Mouse (Mus musculus) midbrain, embryonic 11.5 days (tissue): ENCODE measurements around the gene Cdhr2. TPM values are rescaled to one million over a fixed set of nuclear protein-coding genes. Genes with fewer than 3 reads are reported as not detected.

Experiments used
- ATAC-seq: fragments of 200-750 bp; cut with Nextera tagmentation; 2 replicates; pipeline ENCODE4 v1.8.0; 2017; ENCODE audit warnings: moderate TSS enrichment, moderate library complexity; ENCODE audit not compliant: low FRiP score
- DNase-seq: peaks from one replicate; pipeline ENCODE4 v3.0.0; 2015; ENCODE audit warnings: low spot score; ENCODE audit errors: missing footprints
- H3K27ac ChIP-seq: fragments of 300-500 bp; sonication (generic); 2 replicates; pipeline ENCODE4 v1.5.1; 2014; ENCODE audit warnings: low read depth, low read length
- H3K27me3 ChIP-seq: fragments of 300-500 bp; sonication (generic); 2 replicates; pipeline ENCODE4 v1.6.1; 2014; ENCODE audit warnings: mild to moderate bottlenecking, low read length, moderate library complexity, mixed read lengths; ENCODE audit not compliant: control insufficient read depth, insufficient read depth
- H3K36me3 ChIP-seq: fragments of 300-500 bp; sonication (generic); 2 replicates; pipeline ENCODE4 v1.6.1; 2014; ENCODE audit warnings: mild to moderate bottlenecking, low read length, moderate library complexity, mixed read lengths; ENCODE audit not compliant: control insufficient read depth, insufficient read depth
- H3K4me1 ChIP-seq: fragments of 300-500 bp; sonication (generic); 2 replicates; pipeline ENCODE4 v1.6.1; 2014; ENCODE audit warnings: low read length; ENCODE audit not compliant: control insufficient read depth, insufficient read depth
- H3K4me2 ChIP-seq: fragments of 300-500 bp; sonication (generic); 2 replicates; pipeline ENCODE4 v1.6.1; 2014; ENCODE audit warnings: mild to moderate bottlenecking, moderate library complexity
- H3K4me3 ChIP-seq: fragments of 300-500 bp; sonication (generic); 2 replicates; pipeline ENCODE4 v1.5.1; 2014; ENCODE audit warnings: low read depth, low read length
- H3K9ac ChIP-seq: fragments of 300-500 bp; sonication (generic); 2 replicates; pipeline ENCODE4 v1.6.1; 2014; ENCODE audit warnings: low read length
- H3K9me3 ChIP-seq: fragments of 300-500 bp; sonication (generic); 2 replicates; pipeline ENCODE4 v1.6.1; 2016; ENCODE audit warnings: low read length; ENCODE audit not compliant: control insufficient read depth
- WGBS: fragments of 180-500 bp; shearing (Covaris S2); extraction: QIAGEN DNeasy Blood & Tissue Kit; methylation state at CpG from one replicate; pipeline ENCODE4 v1.1.7; 2014; 5-methylcytosine and 5-hydroxymethylcytosine counted together
- polyA plus RNA-seq: library from polyadenylated mRNA; unstranded; fragments of >200 nt; fragmentation: Nextera tagmentation; extraction: Ambion mirVana; gene quantifications from 2 replicates; pipeline ENCODE4 v1.2.1, GENCODE M21; 2014

Gene Cdhr2
- polyA plus RNA-seq, 1 experiment from 2014 or later, result not detected

DNA sequence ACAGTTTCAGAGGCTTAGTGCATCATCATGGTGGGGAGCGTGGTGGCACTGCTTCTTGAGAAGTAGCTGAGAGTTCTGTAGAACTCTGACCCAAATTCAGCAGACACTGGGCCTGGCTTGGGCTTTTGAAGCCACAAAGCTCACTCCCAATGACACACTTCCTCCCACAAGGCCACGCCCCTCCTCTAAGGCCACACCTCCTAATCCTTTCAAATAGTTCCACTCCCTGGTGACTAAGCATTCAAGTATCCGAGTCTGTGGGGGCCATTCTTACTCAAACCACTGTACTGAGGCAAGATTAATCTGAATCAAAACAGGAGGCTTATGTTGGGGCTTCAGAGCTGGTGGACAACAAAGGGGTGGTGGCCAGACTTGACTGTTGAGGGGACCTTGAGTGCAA, 9.6 kb downstream of the Cdhr2 start:
- H3K36me3 ChIP-seq, result no peaks in the 10 kb centered on the region
- H3K4me2 ChIP-seq, result no peak overlapping the region
- no peak overlapping the region for H3K4me3 ChIP-seq
- WGBS, result 79% methylated on average over 3 of the region's 3 CpGs
- DNase-seq (no peak), ATAC-seq (no peak)
- H3K9ac ChIP-seq, result no peak overlapping the region
- H3K4me1 ChIP-seq, result no peaks in the 10 kb centered on the region
- no peaks in the 10 kb centered on the region for H3K27me3 ChIP-seq
- no peak overlapping the region for H3K27ac ChIP-seq
- H3K9me3 ChIP-seq, result no peaks in the 10 kb centered on the region

DNA sequence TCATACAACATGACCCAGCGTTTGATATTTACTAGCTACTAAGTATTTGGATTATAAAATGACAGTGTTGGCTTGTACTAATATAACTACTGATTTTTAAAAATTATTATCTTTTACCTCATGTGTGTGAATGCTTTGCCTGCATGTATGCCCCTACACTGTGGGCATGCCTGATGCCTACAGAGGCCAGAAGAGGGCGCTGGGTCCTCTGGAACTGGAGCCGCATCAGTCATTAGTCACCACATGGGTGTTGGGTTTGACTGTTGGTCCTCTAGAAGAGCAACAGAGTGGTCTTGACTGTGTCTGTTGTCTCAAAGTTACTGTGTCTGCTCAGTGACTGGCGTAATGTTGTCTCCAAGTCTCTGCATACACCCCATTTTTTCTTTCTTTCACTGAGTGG, 13.1 kb downstream of the Cdhr2 start:
- Histone ChIP-seq H3K9ac (no peak overlapping the region), H3K4me1 (no peaks in the 10 kb centered on the region), H3K4me3 (no peak overlapping the region), H3K27me3 (no peaks in the 10 kb centered on the region), H3K4me2 (no peak overlapping the region), H3K27ac (no peak overlapping the region), H3K9me3 (no peaks in the 10 kb centered on the region), H3K36me3 (no peaks in the 10 kb centered on the region)
- 41% methylated on average over 4 of the region's 4 CpGs for WGBS
- ATAC-seq, result no peak
- DNase-seq, result no peak

DNA sequence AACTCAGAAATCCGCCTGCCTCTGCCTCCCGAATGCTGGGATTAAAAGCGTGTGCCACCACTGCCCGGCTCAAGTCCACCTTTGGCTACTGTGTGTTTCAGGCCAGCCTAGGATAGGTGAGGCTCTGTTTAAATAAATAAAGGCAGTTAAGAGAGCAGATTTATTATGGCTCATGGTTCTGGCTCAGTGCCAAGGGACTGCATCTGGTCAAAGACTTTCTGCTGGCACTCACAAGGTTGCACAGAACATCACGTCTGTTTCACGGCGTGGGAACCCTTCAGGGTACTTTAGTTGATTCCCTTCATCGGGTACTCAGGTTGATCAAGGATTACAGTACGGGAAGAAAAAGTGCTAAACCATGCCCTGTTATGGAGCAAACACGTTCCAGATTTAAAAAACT, 13.7 kb downstream of the Cdhr2 start:
- Histone ChIP-seq H3K4me1 (no peaks in the 10 kb centered on the region), H3K36me3 (no peaks in the 10 kb centered on the region), H3K4me2 (no peak overlapping the region), H3K27ac (no peak overlapping the region), H3K27me3 (no peaks in the 10 kb centered on the region), H3K4me3 (no peak overlapping the region), H3K9ac (no peak overlapping the region), H3K9me3 (no peaks in the 10 kb centered on the region)
- ATAC-seq (no peak), DNase-seq (no peak)
- WGBS, result 80% methylated on average over 10 of the region's 10 CpGs

DNA sequence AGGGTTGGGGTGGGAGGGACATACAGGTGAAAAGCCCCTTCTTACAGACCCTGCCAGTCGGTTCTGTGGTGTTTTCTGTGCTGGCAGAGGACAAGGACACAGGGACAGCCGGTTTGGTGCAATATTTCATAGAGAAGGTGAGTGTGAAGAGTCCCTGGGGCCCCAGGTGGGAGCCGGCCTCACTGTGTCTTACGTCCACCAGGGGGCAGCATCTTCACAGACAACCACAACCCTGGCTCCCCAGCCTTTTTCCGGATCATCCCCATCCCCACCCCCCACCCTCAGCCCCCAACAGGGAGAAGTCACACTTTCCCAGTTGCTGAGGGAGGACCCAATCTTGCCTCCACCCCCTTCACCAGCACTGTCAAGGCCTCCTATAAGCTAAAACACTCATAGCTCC, 15.7 kb downstream of the Cdhr2 start:
- Histone ChIP-seq H3K9me3 (no peaks in the 10 kb centered on the region), H3K4me2 (no peak overlapping the region), H3K9ac (no peak overlapping the region), H3K27me3 (no peaks in the 10 kb centered on the region), H3K36me3 (no peaks in the 10 kb centered on the region), H3K27ac (no peak overlapping the region), H3K4me3 (no peak overlapping the region), H3K4me1 (no peaks in the 10 kb centered on the region)
- DNase-seq (no peak), ATAC-seq (peak; percentile 38; the same call in 1 of the 2 replicates)
- WGBS, result 2% methylated on average over 5 of the region's 5 CpGs

DNA sequence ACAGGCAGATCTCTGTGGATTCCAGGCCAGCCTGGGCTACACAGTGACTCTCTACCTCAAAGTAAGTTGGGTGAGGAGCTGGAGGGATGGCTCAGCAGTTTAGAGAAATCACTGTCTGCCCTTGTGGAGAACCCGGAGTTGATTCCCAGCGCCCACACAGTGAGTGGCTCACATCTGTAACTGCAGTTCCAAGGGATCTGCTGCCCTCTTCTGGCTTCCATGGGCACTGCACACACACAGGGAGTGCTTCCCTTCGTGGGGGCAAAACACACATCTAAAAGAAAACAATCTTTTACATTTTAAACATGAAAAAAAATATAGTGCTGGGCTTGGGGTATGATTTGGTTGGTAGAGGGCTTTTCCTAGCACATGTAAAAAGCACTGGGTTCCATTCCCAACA, 21.9 kb downstream of the Cdhr2 start:
- Histone ChIP-seq H3K36me3 (no peaks in the 10 kb centered on the region), H3K27me3 (no peaks in the 10 kb centered on the region), H3K4me1 (no peaks in the 10 kb centered on the region), H3K4me2 (no peak overlapping the region), H3K27ac (no peak overlapping the region), H3K9me3 (no peaks in the 10 kb centered on the region), H3K4me3 (no peak overlapping the region), H3K9ac (no peak overlapping the region)
- DNase-seq (no peak), ATAC-seq (no peak)
- WGBS, result 96% methylated on average over 3 of the region's 3 CpGs

DNA sequence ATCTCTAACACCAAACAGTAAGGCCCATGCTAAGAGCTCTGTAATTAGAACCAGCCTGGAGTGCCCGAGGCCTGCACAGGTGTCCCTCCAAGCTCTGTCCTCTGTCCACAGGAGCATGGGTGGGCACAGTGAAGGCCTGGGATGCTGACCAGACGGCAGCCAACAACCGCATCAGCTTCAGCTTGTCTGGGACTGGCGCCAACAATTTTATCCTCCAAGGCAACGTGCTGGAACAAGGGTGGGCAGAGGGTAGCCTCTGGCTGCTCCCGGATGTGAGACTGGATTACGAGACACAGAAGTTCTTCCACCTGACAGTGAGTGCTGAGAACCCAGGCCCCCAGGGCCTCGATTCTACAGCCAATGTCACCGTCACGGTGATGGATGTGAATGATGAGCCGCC, 24.9 kb downstream of the Cdhr2 start:
- Histone ChIP-seq H3K27me3 (no peaks in the 10 kb centered on the region), H3K36me3 (no peaks in the 10 kb centered on the region), H3K4me3 (no peak overlapping the region), H3K9ac (no peak overlapping the region), H3K27ac (no peak overlapping the region), H3K4me1 (no peaks in the 10 kb centered on the region), H3K4me2 (no peak overlapping the region), H3K9me3 (no peaks in the 10 kb centered on the region)
- ATAC-seq (no peak), DNase-seq (no peak)
- 82% methylated on average over 11 of the region's 11 CpGs for WGBS

DNA sequence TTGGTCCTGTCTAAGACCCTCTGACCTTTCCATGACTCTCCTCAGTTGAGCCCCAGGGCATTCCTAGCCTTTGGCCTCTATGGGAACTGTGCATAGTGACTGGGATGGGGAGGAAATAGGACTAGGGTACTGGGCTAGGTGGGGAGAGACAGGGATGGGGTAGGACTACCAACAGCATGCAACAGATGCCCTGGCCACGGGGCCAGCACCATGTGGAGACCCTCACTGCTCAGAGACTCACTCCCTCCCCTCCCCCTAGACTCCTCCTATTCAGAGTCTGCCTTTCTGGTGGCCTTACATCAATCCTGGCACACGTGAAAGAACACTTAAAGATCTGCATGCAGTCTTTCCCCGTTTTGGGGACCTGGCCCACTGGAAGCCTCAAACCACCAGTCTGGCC, 35.7 kb downstream of the Cdhr2 start:
- no peak overlapping the region for H3K9ac ChIP-seq
- 23% methylated on average over 3 of the region's 3 CpGs for WGBS
- H3K27ac ChIP-seq, result no peak overlapping the region
- H3K36me3 ChIP-seq, result no peaks in the 10 kb centered on the region
- peaks cover 6% of the 10 kb centered on the region for H3K4me1 ChIP-seq
- no peak for DNase-seq
- 0 out of 2 replicates have a peak, but pooled peaks have one; percentile 35 for ATAC-seq
- H3K4me3 ChIP-seq, result no peak overlapping the region
- H3K4me2 ChIP-seq, result no peak overlapping the region
- no peaks in the 10 kb centered on the region for H3K9me3 ChIP-seq
- peaks cover 34% of the 10 kb centered on the region for H3K27me3 ChIP-seq

DNA sequence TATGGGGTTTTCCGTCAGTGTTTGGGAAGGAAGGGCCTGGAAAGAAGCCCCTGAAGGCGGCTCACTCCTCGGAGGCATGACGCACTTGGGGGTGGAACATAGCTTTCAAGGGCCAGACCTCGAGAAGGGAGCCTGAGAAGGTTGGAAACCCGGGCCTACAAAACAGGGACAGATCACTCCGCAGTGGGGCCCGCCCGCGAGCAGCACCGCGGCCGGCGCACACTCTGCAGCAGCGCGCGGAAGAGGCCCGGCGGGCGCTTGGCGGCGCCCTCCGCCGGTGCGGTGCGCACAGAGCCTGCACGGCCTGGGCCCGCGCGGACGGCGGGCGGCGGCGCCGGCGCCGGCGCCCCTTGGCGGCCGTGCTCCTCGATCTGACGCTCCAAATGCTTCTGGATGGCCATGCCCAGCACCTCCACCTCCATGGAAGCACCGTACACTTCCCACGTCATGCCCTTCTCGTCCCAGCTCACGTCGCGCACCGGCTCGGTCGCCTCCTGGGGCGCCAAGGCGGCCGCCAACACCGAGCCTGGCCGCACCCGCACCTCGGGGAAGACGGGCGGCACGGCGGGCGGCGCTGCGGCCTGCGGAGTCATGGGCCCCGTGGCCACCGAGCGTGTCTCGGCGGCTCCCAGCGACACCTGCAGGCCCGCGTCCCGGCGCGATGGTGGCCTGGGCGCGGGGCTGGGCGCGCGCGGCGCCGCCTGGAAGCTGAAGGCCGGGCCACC, 36.4 kb downstream of the Cdhr2 start:
- no peaks in the 10 kb centered on the region for H3K36me3 ChIP-seq
- 2% methylated on average over 66 of the region's 87 CpGs for WGBS
- H3K9me3 ChIP-seq, result no peaks in the 10 kb centered on the region
- peak overlapping the region; percentile 4 for H3K4me3 ChIP-seq
- ATAC-seq (0 out of 2 replicates have a peak, but pooled peaks have one; percentile 55), DNase-seq (no peak)
- H3K4me2 ChIP-seq, result peak overlapping the region; percentile 26
- H3K9ac ChIP-seq, result no peak overlapping the region
- no peak overlapping the region for H3K27ac ChIP-seq
- H3K27me3 ChIP-seq, result peaks cover 34% of the 10 kb centered on the region
- H3K4me1 ChIP-seq, result peaks cover 6% of the 10 kb centered on the region

DNA sequence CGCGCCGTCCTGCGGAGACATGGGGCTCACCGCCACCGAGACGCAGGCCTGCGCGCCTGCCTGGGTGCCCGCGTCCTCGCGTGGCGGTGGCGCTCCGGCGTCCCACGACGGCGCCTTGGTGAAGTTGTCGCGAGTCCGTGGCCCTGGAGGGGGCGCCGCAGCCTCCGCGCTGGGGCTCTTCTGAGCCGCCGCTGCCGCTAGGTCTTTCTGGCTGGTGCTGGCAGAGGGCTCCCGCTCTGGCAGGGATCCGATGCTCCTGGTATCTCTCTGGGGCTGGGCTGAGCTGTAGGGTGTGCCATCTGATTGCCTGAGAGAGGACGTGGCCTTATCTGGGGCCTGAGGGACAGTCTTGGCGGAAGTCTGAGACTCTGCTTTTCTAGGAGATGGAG, 36.9 kb downstream of the Cdhr2 start:
- no peaks in the 10 kb centered on the region for H3K36me3 ChIP-seq
- H3K9ac ChIP-seq, result no peak overlapping the region
- ATAC-seq, result no peak
- H3K4me3 ChIP-seq, result peak overlapping the region; percentile 4
- peak overlapping the region; percentile 26 for H3K4me2 ChIP-seq
- DNase-seq, result no peak
- no peak overlapping the region for H3K27ac ChIP-seq
- H3K4me1 ChIP-seq, result peaks cover 6% of the 10 kb centered on the region
- peaks cover 34% of the 10 kb centered on the region for H3K27me3 ChIP-seq
- WGBS, result 4% methylated on average over 29 of the region's 34 CpGs
- no peaks in the 10 kb centered on the region for H3K9me3 ChIP-seq
